Mouse (Mus musculus) heart, postnatal 4 days (tissue): Measurements from ENCODE around the gene Adam23. TPM values are rescaled to one million over a fixed set of nuclear protein-coding genes. Genes with fewer than 3 reads are reported as not detected.
"Not testable (repeated sequence)": the region's sequence is repeated elsewhere in the genome, so short reads cannot be mapped to it uniquely, and the experiment has no call there.

Source experiments
- DNase-seq: peaks from one replicate; pipeline ENCODE4 v3.0.0; 2021
- total RNA-seq, 2 experiments: library from RNA; stranded (reverse); gene quantifications; 2 replicates each; pipeline ENCODE4 v1.2.3; 2021

The Adam23 gene
- total RNA-seq, 2 experiments from 2014 or later = 1.1 to 2.5 TPM

DNA sequence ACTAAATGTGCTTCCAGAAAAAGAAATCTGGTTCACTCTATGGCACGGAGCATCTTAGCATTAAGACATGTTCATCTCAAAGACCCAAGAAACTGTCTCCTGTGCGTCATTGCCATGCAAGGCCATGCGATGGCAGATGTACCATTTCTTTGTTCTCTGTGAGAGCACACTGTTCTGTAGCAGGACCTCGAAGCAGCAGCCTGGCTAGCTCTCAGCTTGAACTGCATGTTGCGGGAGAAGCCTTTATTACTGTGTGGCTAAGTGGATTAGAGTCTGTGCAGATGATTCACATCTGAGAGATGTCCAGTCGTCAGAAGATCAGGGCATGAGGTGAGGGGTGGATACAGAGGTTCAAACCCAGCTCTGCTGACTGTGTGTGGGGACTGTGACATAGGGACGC, 141.2 kb downstream of the Adam23 start:
- no peak for DNase-seq

GRCm38 (mm10) chr1:63603870-63604500, 158.3 kb downstream of the Adam23 start:
- DNase-seq = no peak

DNA sequence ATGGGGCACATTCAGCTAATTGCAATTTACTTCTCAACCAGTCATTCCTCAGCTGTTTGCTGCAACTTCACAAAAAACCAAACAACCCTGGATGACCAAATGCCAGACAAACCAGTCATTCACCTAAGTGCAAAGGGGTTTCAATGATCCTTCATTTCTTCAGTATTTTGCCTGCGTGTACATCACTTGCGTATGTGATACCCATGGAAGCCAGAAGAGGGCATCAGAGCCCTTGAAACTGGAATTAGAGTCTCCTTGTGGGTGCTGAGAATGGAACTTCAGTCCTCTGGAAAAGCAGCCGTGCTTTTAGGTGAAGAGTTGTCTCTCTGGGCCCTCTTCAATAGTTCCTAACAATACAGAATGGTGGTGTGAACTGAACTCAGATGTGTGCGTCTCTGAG, 163.9 kb downstream of the Adam23 start:
- no peak for DNase-seq

DNA sequence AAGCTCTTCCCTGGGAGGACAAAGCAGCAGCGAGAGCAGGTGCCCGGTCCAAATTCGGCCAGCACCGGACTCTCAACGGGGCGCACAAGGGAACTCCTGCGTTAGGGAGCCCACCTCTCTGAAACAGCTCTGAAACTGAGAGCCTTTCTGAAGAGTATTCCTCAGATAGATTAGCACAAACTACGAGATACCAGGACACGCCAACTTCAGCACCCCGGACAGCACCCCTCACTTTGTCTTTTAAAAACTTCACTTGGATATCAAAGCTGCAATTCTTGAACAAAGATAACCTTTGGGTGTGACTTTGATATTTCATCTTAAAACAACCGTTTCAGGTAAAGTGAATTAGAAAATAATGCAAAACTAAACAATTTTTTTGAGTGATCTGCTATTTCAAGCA, 168.9 kb downstream of the Adam23 start:
- peak; percentile 69 for DNase-seq

GRCm38 (mm10) chr1:63615668-63616067, 170.0 kb downstream of the Adam23 start, which contains the start of gene Gm39653:
Gm39653 (plus strand) TSS chr1:63615968.
- DNase-seq = no peak

DNA sequence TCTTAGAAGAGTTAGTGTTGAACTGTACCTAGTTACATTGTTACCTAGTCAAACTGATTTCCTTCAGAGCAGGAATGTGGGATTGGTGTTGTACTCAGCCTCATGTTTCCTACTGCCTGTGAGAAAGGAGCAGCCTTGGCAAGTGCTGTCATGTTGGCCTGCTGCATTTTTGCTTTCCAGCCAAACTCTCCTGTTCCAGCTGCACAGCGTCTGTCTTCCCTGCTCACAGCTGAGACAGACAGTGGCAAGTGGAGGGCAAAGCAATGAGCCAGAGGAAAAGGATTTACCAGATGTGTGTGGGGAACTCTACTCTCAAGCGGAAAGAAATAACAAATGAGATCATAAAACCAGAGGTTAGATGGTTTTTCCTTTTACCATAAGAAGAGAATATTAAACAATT, 182.5 kb downstream of the Adam23 start:
- DNase-seq = peak; percentile 15

DNA sequence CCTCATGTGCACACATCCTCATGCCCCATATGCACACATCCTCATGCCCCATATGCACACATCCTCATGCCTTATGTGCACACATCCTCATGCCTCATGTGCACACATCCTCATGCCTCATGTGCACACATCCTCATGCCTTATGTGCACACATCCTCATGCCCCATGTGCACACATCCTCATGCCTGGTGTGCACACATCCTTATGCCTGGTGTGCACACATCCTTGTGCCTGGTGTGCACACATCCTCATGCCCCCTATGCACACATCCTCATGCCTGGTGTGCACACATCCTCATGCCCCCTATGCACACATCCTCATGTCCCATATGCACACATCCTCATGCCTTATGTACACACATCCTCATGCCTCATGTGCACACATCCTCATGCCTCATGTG, 184.7 kb downstream of the Adam23 start:
- not testable (repeated sequence) for DNase-seq

- no peak for DNase-seq
These were observed 194.2 kb downstream of the Adam23 start for GRCm38 (mm10) chr1:63639921-63640320.

Other genes starting within 250 kb of the Adam23 start
- gene Gpr1, start 231.3 kb upstream of the Adam23 start, total RNA-seq = not detected
- 1 to 10 TPM; 4.6 to 5.7 TPM for gene Zdbf2, start 172.6 kb upstream of the Adam23 start, total RNA-seq
- gene Gm39653, start 170.1 kb downstream of the Adam23 start, total RNA-seq = not detected
- gene Dytn, start 241.0 kb downstream of the Adam23 start, total RNA-seq = not detected